Mouse (Mus musculus) liver, adult 2 months (tissue): Measurements from ENCODE around the gene Vsx1. TPM values are rescaled to one million over a fixed set of nuclear protein-coding genes. Genes with fewer than 3 reads are reported as not detected.

Experiments
- DNase-seq: peaks from one replicate; pipeline ENCODE4 v3.0.0-alpha.2; 2011; ENCODE audit warnings: low read depth, low spot score; ENCODE audit errors: extremely low read depth
- H3K27ac ChIP-seq: fragments of 200-500 bp; replicated peaks from 2 replicates; pipeline ENCODE4 v1.5.1; 2012; ENCODE audit warnings: low read depth, mild to moderate bottlenecking, control low read depth, inconsistent platforms, low read length; ENCODE audit not compliant: insufficient read depth
- H3K27me3 ChIP-seq: fragments of 200-500 bp; 2 replicates; pipeline ENCODE4 v1.6.1; 2012; ENCODE audit warnings: mild to moderate bottlenecking, moderate library complexity, low read length, inconsistent platforms; ENCODE audit not compliant: control insufficient read depth, insufficient read depth
- H3K36me3 ChIP-seq: fragments of 200-500 bp; 2 replicates; pipeline ENCODE4 v1.6.1; 2012; ENCODE audit warnings: low read length, inconsistent platforms; ENCODE audit not compliant: control insufficient read depth, insufficient read depth
- H3K4me1 ChIP-seq: fragments of 200-500 bp; 2 replicates; pipeline ENCODE4 v1.6.1; 2011; ENCODE audit warnings: low read length; ENCODE audit not compliant: control insufficient read depth, insufficient read depth
- H3K4me3 ChIP-seq: fragments of 200-500 bp; 2 replicates; pipeline ENCODE4 v1.5.1; 2011; ENCODE audit warnings: low read depth, mild to moderate bottlenecking, control low read depth, low read length, moderate library complexity; ENCODE audit not compliant: insufficient read depth
- H3K79me2 ChIP-seq: fragments of 200-500 bp; 2 replicates; pipeline ENCODE4 v1.6.1; 2012; ENCODE audit warnings: inconsistent platforms, mild to moderate bottlenecking, low read length, moderate library complexity; ENCODE audit not compliant: control insufficient read depth, insufficient read depth
- H3K9ac ChIP-seq: fragments of 200-500 bp; 2 replicates; pipeline ENCODE4 v1.6.1; 2012; ENCODE audit warnings: low read depth, mild to moderate bottlenecking, control low read depth, inconsistent platforms, low read length
- CTCF ChIP-seq: fragments of 200-500 bp; IDR thresholded peaks from 2 replicates; pipeline ENCODE4 v1.5.1; 2011; ENCODE audit warnings: low read depth, low read length, control low read depth
- POLR2A ChIP-seq: fragments of 200-500 bp; IDR thresholded peaks from 2 replicates; pipeline ENCODE4 v1.6.1; 2011; ENCODE audit warnings: low read length, control low read depth; ENCODE audit not compliant: insufficient read depth; ENCODE audit errors: extremely low read depth
- WGBS: fragments of 180-500 bp; shearing (Covaris S2); methylation state at CpG from one replicate; pipeline ENCODE4 v1.1.7; 2018; 5-methylcytosine and 5-hydroxymethylcytosine counted together
- polyA plus RNA-seq: library from polyadenylated mRNA; depleted of rRNA; stranded (reverse); fragments of >200 nt; gene quantifications from 2 replicates; pipeline ENCODE4 v1.2.3, GENCODE M21; 2012
- total RNA-seq: library from RNA; depleted of rRNA; stranded (reverse); fragments of >200 nt; gene quantifications from 2 replicates; pipeline ENCODE4 v1.2.3, GENCODE M21; 2014

Gene Vsx1
- total and polyA plus RNA-seq, 2 experiments = not detected

DNA sequence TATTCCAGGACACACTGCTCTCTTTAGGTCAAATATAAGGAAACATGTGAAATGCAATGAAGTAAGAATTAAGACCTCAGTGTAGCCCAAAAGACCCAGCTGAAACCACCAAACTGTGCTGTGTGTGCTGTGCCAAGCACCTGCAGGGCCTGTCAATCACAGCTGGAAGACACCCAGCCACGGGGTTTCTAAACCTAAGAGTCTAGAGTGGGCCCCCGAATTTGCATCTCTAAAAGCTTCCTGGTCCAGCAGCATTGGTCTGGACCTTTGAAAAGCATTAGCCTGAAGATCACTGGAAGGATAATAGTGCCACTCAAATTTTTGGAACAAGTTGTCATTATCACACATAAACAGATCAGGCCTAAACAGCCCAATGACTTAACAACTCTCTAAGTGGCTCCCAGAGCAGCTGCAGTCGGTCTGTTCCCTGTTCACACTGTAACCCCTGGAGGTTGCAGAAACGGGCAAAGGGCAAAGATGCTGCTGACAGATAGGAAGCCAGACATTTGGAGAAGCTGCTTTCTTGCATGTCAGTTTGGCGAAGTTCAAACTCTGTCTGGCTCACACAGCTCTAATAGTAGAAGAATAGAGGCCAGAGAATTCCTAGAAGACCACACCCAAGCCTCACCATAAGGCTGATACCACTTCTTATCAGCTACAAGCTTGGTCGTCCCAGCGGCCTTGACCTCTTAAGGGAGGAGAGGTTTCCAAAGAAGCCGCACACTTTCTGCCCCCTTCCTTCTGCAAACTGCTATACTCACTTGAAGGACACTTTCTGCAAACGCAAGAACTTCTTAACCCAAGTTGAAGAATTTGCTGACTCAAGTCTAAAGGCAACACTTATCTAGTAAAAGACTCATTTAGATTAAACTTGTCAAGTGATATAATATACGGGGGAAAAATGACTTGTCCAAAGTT lies 23.4 kb downstream of the Vsx1 start:
- H3K79me2 ChIP-seq = no peaks in the 10 kb centered on the region
- no peak for TF ChIP-seq POLR2A
- TF ChIP-seq CTCF = no peak
- H3K27me3 ChIP-seq = peaks cover 4% of the 10 kb centered on the region; the same call in 1 of the 2 replicates
- DNase-seq = no peak
- H3K9ac ChIP-seq = no peak overlapping the region
- H3K4me1 ChIP-seq = peaks cover 2% of the 10 kb centered on the region
- 39% methylated on average over 10 of the region's 10 CpGs for WGBS
- no peak overlapping the region for H3K27ac ChIP-seq
- no peaks in the 10 kb centered on the region for H3K36me3 ChIP-seq
- no peak overlapping the region for H3K4me3 ChIP-seq

GRCm38 (mm10) chr2:150665006-150665405 lies 24.2 kb downstream of the Vsx1 start:
- H3K79me2 ChIP-seq = no peaks in the 10 kb centered on the region
- H3K27me3 ChIP-seq = peaks cover 4% of the 10 kb centered on the region; the same call in 1 of the 2 replicates
- H3K9ac ChIP-seq = no peak overlapping the region
- no peak overlapping the region for H3K4me3 ChIP-seq
- 74% methylated on average over 2 of the region's 2 CpGs for WGBS
- no peak for DNase-seq
- TF ChIP-seq POLR2A (no peak), CTCF (no peak)
- H3K27ac ChIP-seq = no peak overlapping the region
- H3K4me1 ChIP-seq = peaks cover 2% of the 10 kb centered on the region
- H3K36me3 ChIP-seq = no peaks in the 10 kb centered on the region

DNA sequence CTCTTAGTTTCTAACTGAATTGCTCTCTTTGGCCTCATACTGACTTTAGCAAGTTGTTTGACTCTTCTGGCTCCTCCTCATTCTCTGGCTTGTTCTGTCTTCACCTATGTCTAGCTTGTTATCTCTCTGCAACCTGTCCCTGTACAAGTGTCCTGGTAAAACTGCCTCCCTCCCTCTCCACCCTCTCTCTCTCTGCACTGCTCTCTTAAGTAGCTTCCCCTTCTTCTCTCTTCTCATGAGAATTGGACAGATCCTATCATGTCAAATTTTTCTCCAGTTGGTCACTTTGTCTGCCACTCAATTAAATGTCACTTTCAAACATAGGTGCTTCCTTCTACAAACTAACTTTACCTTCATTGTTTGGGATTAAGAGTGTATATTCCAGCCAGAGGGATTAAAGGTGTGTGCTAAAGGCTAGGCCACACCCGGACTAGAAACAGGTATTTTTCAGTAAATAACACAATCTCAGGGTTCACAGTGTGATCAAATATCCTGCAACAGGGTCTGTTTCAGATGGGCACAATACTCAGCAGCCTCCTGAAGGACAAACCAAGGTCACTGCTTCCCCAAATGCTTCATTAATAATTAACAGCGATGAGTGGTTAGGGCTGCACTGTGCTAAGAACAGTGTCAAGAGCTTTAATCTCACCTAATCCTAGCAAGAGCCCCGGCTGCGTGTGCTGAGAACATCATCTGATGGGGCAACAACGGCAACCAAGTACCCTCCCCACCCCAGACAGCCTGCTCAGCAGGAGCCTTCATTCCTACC lies 24.8 kb downstream of the Vsx1 start:
- no peak for TF ChIP-seq POLR2A
- no peak for TF ChIP-seq CTCF
- Histone ChIP-seq H3K79me2 (no peaks in the 10 kb centered on the region), H3K4me1 (peaks cover 2% of the 10 kb centered on the region), H3K36me3 (no peaks in the 10 kb centered on the region), H3K27me3 (peaks cover 4% of the 10 kb centered on the region; the same call in 1 of the 2 replicates), H3K27ac (no peak overlapping the region), H3K4me3 (no peak overlapping the region), H3K9ac (no peak overlapping the region)
- WGBS = 65% methylated on average over 5 of the region's 5 CpGs
- no peak for DNase-seq

GRCm38 (mm10) chr2:150663255-150663654 lies 25.9 kb downstream of the Vsx1 start:
- TF ChIP-seq CTCF = no peak
- TF ChIP-seq POLR2A = no peak

DNA sequence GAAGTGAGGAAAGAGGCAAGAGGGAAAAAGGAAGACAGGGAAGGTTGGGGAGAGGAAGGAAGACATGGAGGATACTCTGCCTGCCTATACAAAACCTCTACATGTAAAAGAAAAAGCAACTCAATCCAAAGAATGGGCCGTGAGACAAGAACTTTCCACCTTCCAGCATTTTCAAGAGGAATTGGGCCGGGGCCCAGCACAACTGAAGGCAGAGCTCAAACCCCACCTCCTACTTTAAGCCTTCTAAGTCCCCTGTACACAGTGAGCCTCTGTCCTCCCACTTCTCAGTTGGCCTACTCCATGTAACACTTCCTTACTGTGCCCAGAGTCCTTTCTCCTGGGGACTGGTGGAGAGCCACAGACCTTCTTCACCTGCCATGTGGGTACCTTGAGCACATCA lies 27.2 kb downstream of the Vsx1 start:
- Histone ChIP-seq H3K9ac (no peak overlapping the region), H3K27ac (no peak overlapping the region), H3K27me3 (no peaks in the 10 kb centered on the region), H3K4me3 (no peak overlapping the region), H3K79me2 (no peaks in the 10 kb centered on the region), H3K4me1 (no peaks in the 10 kb centered on the region; the same call in 1 of the 2 replicates), H3K36me3 (no peaks in the 10 kb centered on the region)
- TF ChIP-seq POLR2A = no peak
- no peak for DNase-seq
- 76% methylated on average over 2 of the region's 2 CpGs for WGBS

More at GRCm38 (mm10) chr2:150663255-150663654, 25.9 kb downstream of the Vsx1 start:
- no peak overlapping the region for H3K4me3 ChIP-seq
- no peaks in the 10 kb centered on the region for H3K79me2 ChIP-seq
- no peaks in the 10 kb centered on the region for H3K36me3 ChIP-seq
- H3K27ac ChIP-seq = no peak overlapping the region
- peaks cover 4% of the 10 kb centered on the region; the same call in 1 of the 2 replicates for H3K27me3 ChIP-seq
- no peaks in the 10 kb centered on the region; the same call in 1 of the 2 replicates for H3K4me1 ChIP-seq
- DNase-seq = no peak
- 70% methylated on average over 9 of the region's 9 CpGs for WGBS
- H3K9ac ChIP-seq = no peak overlapping the region
